Mouse (Mus musculus) liver, embryonic 18 days (tissue): Measurements from ENCODE around the gene Farsb. TPM values are rescaled to one million over a fixed set of nuclear protein-coding genes. Genes with fewer than 3 reads are reported as not detected.

Experiments
- polyA plus RNA-seq: library from polyadenylated mRNA; depleted of rRNA; stranded (reverse); fragments of >200 nt; gene quantifications from 2 replicates; pipeline ENCODE4 v1.2.3, GENCODE M21; 2012; rRNA removed

Farsb gene
- polyA plus RNA-seq = 28.9 and 29.2 TPM in 2 replicates

DNA sequence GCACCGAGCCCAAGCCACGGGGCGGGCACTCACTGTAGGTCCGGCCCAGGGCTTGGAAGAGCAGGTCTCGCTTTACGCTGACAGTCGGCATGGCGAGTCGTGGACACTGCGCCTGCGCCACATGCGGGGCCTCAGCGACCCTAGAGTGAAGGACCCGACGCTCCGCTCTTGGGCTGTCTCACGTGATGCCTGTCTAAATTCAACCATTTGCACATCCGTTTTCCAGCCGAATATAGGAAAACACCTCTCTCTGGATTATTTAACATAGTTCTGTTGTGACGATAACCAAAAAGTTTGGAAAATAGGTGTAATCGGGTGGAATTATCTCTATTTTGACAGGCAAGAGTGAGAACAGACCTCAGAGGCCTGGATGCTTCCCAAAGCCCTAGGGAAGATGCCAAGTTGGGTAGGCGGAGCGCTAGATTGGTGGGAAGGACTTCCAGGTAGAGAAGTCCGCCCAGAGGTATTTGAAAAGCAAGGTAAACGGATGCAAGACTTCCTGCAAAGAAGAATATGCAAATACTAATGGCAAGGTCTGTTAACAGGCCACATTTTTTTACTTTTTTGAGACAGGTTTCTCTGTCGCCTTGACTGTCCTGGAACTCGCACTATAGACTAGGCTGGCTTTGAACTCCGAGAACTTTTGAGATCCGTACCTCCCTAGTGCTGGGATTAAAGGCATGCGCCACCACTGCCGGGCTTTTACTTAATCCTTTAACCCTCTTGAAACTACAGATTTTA is at the start of gene Farsb:
TSS of gene Farsb (minus strand) at position 146 of the 741 bp plus-strand sequence.

GRCm38 (mm10) chr1:78511621-78512160 is 23.0 kb upstream of the Farsb start, which contains the start of gene BC035947:
Gene BC035947, minus strand, starts transcription at chr1:78512158.

GRCm38 (mm10) chr1:78510862-78511261 is 22.2 kb upstream of the Farsb start, which contains the start of gene Mogat1:
Gene Mogat1, plus strand, starts transcription at chr1:78510991.

Other genes with a start within 250 kb of the Farsb start
- 0.60 and 0.64 TPM in 2 replicates for gene Sgpp2, start 178.6 kb downstream of the Farsb start, polyA plus RNA-seq
- not detected in 2 replicates for gene Mogat1, start 22.1 kb upstream of the Farsb start, polyA plus RNA-seq
- not detected in 2 replicates for gene BC035947, start 23.3 kb upstream of the Farsb start, polyA plus RNA-seq
- 11.2 and 12.8 TPM in 2 replicates for gene Acsl3, start 168.9 kb upstream of the Farsb start, polyA plus RNA-seq
- gene Utp14b, start 169.1 kb upstream of the Farsb start, polyA plus RNA-seq = 2.1 and 2.5 TPM in 2 replicates